Mouse (Mus musculus) liver, embryonic 14.5 days (tissue): ENCODE results near the gene Larp6.

Experiments used
- CTCF ChIP-seq: IDR thresholded peaks from 2 replicates; pipeline ENCODE4 v1.5.1; 2016; ENCODE audit warnings: antibody characterized with exemption, low read depth, control low read depth
- EP300 ChIP-seq: IDR thresholded peaks from 2 replicates; pipeline ENCODE4 v1.6.1; 2016; ENCODE audit warnings: antibody characterized with exemption, low read depth

- TF ChIP-seq CTCF (no peak), EP300 (no peak)
Observed at GRCm38 (mm10) chr9:60714191-60714590, 1.4 kb downstream of the Larp6 start.
